Mouse (Mus musculus) heart, postnatal 36 days (tissue): ENCODE data around the gene Lrrc20. TPM values are rescaled to one million over a fixed set of nuclear protein-coding genes. Genes with fewer than 3 reads are reported as not detected.
A peak's percentile ranks its signal among the peaks of the same experiment; 100 is the strongest.
"Not testable (repeated sequence)": the region's sequence is repeated elsewhere in the genome, so short reads cannot be mapped to it uniquely, and the experiment has no call there.

Experiments
- DNase-seq, 2 experiments: peaks; one replicate each; pipeline ENCODE4 v3.0.0; 2021 to 2022
- intact Hi-C: fragments of 180-260 bp; cut with DNase I; formaldehyde crosslinking; loops from one replicate; pipeline ENCODE4 v1.15.1; 2025
- total RNA-seq, 2 experiments: library from RNA; stranded (reverse); gene quantifications; 2 replicates each; pipeline ENCODE4 v1.2.3; 2021

The Lrrc20 gene
- total RNA-seq, 2 experiments from 2014 or later = 29.5 to 31.6 TPM

DNA sequence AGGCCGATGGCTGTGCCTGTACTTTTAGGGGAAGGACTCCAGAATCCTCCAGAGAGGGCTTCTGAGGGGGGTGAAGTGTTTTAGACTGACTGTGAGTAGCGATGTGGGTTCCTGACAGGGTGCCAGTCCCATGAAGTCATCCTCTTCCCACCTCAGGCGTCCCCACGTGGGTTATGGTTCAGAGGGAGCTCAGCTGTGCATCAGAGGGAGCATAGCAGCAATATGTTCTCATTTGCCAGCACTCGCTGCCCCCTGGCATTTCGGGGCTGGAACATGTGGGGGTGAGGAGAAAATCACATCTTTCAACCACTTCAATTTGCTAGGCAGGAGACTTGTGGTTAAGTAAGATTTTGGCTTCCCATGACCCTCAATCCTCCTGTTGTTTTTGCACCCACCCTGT, 79.6 kb downstream of the Lrrc20 start:
- intact Hi-C loops = no loop called here
- no peak for DNase-seq

DNA sequence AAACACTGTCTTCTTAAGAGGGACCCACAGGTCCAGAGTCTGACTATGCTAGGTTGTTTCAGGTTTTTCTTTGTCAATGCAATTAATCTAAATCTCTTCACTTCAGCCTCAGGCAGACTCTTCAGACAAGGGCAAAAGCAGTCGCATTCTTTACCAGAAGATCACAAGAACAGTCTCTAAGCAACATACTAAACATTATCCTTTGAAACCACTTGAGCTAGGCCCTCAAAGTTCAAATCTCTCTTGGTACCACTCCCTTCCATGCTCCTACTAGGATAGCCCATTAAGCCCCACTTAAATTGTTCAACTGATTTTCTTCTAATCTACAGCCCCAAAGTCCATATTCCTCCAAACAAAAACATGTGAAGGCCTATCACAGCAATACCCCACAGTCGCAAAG, 83.0 kb downstream of the Lrrc20 start:
- no peak for DNase-seq
- intact Hi-C loops = no loop called here

DNA sequence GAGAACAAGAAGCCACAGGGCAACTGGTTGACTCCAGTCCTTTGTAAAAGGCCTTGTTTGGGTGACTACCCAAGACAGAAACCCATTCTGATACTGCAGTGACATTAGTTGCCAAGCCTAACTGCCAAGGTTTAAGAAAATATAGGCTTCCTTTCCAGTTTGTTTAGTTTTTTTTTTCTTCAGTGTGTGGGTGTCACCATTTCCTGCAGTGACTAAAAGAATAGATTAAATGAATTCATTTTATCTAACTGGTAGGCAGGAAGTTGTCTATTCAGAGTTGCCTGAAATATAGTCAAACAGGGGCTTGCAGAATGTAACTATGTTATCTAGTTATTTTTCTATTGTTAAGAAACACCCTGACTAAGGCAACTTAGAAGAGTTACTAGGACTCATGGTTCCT, 83.9 kb downstream of the Lrrc20 start:
- no peak for DNase-seq
- intact Hi-C loops = no loop called here

DNA sequence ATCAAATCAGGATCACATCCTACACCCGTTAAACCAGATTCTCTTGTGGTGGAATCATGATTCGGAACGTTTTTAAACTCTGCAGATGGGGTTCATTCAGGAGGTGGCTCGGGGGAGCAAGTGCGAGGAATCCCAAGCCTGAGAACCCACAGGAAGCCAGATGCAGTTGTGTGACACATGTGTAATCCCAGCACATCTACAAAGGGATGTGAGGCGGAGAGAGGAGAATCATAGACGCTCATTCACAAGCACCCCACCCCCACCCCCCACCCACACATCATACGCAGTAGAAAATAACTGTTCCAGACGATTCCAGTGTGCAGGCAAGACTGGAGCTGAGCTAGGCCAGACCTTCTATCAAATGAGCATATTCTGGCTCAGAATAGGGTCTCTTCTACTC, 87.9 kb downstream of the Lrrc20 start:
- no peak for DNase-seq
- intact Hi-C loops = no loop called here

DNA sequence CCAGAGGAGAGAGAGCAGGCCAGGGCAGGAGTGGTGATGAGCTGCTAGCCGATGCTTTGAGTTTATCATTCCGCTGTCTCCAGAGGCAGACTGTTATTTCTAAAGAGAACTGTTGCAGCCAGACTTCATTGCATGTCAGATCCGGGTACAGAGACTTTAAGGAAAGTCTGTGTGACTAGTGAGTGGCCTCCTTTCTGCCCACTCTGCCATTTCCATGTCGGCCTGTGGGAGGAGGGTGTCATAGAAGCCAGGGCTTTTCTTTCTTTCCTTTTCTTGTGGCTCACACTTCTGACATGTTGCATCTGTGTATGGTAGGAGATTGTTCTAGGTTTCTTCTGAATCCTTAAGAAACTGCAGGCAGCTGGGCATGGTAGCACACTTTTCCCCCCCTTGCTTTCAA, 88.8 kb downstream of the Lrrc20 start:
- intact Hi-C loops = no loop called here
- DNase-seq = no peak

DNA sequence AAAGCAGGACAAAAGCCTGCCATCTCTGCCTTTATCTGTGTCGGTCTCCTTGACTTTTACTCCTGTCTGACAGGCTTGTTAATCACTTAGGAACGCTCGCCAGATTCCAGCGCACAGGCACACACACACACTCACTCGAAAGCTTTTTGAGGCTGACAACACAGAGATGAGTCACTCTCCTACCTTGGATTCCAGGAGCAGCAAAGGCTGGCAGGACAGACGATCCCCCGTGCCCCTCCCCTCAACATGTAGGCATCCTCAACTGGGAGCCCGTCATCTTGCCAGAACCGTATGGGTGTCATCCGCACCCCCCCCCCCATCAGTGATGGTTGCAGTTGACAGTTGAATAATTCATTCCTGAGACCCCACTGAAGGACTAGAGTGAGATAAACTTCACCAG, 94.6 kb downstream of the Lrrc20 start:
- no peak for DNase-seq
- intact Hi-C loops = no loop called here

DNA sequence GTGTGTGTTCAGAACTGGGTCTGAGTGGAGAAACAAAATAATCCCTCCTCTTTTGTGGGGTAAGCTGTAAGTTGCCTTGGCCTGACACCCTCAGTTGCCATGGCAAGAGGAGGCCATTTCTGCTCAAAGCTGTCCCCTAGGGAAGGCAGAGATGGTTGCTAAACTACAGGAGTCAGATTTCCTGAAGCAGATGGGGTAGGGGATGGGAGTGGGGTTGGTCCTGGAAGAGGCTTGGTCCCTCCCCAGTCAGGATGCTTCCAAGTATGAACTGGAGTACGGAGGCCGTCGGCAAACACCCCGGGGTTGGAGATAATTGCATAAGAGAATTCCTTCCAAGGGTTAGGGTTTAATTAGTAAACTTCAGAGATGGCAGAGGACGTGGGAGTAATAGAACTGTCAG, 96.5 kb downstream of the Lrrc20 start:
- intact Hi-C loops = no loop called here
- DNase-seq = no peak

DNA sequence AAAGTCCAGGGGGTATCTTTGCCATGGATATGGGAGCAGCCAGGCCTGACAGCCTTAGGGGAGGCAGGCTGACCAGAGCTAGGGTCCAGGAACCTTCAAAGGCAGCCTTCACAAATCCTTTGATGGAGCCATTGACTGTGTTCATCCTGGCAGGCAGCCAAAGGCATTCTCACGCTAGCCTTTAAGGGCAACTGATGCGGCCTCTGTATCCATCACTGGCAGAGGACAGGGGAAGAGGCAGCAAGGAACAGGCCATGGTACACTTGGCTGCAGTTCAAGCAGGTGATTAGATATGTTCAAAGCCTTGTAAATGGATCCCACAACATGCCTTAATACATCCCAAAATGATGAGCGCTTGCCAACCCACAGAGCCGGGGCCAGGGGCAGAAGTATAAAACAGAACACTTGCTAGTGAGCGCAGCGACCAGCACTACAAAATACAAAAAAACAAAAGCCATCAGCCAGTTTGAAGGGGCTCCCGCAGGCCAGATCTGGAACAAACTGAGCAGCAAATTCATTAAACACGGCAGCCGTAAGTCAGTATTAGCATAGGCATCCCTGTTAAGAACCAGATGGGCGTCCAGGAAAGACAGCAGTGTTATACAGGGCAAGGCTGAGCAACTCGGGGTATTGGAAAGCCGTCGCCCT, 100.6 kb downstream of the Lrrc20 start:
- no peak for DNase-seq

DNA sequence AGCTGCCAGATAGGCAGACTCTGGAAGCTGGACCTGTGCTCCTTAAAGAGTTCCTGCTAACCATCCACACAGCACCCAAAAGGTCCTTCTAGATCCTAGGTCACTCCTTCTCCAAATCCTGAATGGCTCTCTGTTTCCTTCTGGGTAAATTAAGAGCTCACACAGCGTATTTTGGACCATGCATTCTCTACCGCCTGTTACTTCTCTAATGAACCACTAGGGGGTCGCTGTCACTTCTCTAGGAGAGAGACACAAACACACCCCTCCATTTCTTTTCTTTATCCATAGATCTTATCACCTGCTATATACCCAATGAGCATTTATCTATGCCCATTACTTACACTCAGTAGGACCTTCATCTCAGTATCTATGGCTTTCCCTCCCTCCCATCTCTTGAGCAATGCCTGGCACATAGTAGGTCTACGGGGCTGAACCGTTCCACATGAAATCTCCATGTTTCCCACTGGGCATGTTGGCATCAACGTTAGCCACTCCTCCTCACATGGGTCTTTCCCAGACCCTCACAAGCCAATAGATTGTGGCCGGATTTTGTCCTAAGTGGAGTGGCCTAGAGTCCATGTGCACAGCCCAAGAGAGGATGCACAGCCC, 111.7 kb downstream of the Lrrc20 start:
- intact Hi-C loops = no loop called here

More for the DNA sequence above, 100.6 kb downstream of the Lrrc20 start:
- intact Hi-C loops = no loop called here

DNA sequence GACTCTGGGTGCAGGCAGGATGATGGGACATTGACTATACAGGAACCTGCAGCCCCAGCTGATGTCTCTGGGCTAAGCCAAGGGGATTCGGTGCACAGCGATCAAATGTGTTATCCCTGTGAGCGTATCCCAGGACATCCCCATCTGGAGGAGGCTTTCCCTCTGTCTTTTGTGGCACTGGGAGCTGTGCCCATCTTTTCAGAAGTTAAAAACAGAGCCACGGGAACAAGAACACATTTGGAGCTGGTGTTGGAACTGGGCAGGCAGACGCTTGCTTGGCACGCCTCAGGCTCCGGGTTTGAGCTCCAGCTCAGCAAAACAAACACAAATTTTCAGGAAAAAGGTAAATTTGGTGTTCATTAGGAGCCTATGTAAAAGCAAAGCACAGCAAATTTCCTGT, 122.4 kb downstream of the Lrrc20 start:
- intact Hi-C loops = no loop called here
- DNase-seq = no peak

More for the DNA sequence above, 111.7 kb downstream of the Lrrc20 start:
- no peak for DNase-seq

DNA sequence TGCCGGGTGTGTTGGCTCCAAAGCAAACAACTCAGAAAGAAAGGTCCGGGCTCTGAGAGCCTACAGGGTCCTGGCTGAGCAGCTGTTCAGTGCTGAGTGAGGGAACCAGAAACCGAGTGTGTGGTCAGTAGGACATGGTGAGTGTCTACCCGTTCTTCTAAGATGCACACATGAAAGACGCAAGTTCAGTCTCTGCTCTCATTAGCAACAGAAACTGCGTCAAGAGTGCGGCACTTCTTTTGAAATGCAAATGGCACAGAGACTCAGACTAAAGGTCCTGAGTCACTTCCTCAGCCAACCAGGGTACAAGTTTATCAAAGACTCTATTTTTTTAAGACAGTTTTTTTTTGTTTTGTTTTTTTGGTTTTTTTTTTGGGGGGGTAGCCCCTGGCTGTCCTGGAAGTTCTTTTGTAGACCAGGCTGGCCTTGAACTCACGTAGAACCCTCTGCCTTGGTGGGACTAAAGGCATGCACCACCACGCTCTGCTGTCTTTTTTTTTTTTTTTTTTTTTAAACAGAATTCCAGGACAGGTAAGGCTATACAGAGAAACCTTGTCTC, 124.0 kb downstream of the Lrrc20 start:
- DNase-seq = no peak
- intact Hi-C loops = loop anchor here (5.0 kb wide), 1 partner anchor 257 kb away; no protein-coding TSS in a partner anchor

DNA sequence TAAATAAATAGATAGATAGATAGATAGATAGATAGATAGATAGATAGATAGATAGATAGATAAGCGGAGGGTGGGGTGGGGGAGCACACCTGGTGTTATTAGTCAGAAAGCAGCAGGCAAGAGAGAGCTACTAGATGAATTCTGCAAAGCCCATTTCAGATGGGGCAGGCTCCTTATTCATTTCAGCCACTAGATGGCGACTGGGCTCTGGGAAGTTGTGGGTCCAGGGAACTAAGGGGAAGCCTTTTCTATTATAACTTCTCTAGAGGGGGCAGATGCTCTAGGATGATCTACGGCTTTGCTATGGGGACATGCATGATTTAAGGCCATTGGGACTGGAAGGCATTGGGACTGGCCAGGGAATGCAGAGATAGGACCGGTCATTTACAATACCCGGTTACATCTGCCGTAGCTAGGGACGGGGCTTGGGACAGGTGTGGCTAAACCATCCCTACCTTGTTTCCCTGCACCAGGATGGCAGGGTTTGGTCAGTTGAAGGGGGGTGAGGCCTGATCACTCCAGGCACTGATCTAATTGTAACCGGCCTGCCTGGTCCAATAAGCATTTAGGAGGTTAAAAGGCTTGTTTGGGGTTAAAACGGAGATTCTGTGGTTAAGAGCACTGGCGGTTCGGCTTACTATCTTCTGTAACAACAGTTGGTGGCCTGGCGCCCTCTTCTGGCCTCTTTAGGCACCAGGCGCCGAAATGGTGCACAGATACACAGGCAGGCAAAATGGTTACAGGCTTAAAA, 126.9 kb downstream of the Lrrc20 start:
- peak; percentile 34 to 53 for DNase-seq
- intact Hi-C loops = loop anchor here (1.0 to 5.0 kb wide), 3 partner anchors 56 to 260 kb away; no protein-coding TSS in a partner anchor

DNA sequence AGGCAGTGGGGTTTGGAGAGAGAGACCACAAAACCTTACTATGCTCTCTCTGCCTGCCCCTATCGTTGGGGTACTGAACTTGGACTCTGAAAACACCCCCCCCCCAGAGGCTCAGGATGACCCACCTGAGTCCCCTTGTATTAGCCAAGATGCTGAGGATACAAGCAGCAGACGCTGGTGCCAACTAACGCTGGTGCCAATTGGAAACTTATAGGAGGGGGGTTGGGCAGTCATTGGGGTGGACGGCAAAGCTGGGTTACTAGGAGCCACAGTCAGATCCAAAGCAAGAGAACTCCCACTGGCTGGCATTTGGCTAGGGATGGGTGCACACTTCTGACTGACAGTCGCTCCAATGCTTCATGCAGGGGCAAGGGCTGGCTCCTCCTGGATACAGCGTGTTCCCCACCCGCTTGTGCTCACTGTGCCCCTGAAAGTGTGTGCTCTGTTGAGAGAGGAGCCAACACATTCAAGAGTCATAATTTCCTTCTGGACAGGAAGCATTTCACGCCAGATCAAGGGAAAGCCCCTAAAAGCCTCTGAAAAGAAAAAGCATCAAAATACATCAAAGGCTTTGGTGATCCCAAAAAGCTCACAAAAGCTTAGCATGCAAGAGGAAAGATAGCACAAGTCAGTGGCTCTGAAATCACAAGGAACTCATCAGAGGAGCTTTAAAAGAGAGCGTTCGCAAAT, 128.9 kb downstream of the Lrrc20 start:
- no peak for DNase-seq
- intact Hi-C loops = loop anchor here (5.0 kb wide), 1 partner anchor 262 kb away; no protein-coding TSS in a partner anchor

DNA sequence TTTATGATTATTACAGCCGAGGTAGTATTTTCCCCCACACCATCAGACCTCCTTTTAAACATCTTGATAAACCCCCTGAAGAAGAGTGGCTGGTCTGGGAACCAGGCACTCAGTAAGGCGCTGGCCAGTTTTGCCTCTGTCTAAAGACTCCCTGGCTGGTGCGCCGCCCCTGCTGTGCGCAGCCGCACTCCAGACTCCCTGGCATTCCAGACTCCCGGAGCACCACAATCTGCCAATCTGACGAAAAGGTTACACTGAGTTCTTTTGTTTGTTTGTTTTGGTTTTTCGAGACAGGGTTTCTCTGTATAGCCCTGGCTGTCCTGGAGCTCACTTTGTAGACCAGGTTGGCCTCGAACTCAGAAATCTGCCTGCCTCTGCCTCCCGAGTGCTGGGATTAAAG, 129.8 kb downstream of the Lrrc20 start:
- intact Hi-C loops, DNase-seq: not testable (repeated sequence)

DNA sequence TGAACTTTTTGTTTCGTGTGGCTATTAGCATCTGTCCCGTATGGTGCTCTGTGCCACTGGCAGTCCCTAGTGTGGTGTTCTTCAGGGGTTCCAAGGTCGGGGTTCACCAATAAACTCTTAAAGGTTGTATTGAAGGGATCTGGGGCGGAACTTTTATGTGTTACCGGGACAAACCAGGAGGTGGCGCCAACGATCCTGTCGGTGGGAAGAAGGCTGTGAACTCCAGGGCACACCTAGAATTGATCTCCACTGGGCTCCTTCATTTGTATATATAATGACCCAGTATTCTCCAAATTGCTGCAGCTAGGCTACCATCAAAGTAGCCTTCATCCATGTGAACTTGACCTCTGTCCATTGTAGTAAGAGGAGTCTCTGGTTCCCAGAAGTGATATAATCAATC, 130.2 kb downstream of the Lrrc20 start:
- intact Hi-C loops = loop anchor here (1.0 kb wide), 1 partner anchor 52 kb away; no protein-coding TSS in a partner anchor
- DNase-seq = peak; percentile 60 to 80

DNA sequence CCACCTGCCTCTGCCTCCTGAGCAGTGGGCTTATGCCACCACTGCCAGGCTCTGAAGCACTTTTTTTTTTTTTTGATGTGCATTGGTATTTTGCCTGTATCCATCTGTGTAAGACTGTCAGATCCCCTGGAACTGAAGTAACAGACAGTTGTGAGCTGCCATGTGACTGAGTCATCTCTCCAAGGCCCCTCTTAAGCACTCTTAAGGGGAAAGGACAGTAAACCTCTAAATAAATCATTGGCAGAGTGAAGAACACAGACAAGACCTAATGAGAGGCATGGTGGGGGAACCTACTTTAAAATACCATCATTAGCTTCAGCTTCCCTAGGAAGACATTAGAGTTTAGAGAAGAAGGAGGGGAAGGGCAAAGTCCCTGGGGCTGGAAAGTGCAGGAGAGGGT, 132.6 kb downstream of the Lrrc20 start:
- intact Hi-C loops = no loop called here
- DNase-seq = no peak

DNA sequence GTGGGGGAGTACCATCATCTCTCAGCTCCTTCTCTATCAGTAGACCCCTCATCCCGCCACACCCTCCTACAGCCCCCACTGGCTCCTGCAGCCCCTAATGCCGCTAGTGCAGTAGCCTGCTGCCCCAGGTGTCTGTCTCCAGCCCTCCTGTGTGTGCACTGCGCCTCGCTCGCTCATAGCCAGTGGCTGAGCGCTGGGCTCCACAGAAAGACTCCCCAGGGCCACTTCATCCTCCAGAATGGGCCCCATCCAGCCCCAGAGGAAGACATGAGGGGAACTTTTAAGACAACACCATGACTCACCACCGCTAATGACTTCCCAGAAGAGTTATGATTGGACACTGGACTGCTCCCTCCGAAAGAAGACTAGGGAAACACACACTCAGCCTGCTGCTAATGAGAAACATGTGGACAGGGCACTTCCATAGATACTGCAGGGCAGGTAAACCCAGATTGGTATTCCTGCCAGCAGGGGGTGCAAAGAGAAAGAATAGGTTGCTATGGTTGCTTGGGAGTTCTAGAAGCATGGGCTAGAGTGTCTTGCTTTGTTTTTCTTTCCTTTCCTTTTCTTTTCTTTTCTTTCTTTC, 135.1 kb downstream of the Lrrc20 start:
- intact Hi-C loops = no loop called here
- peak; percentile 15 to 33 for DNase-seq

DNA sequence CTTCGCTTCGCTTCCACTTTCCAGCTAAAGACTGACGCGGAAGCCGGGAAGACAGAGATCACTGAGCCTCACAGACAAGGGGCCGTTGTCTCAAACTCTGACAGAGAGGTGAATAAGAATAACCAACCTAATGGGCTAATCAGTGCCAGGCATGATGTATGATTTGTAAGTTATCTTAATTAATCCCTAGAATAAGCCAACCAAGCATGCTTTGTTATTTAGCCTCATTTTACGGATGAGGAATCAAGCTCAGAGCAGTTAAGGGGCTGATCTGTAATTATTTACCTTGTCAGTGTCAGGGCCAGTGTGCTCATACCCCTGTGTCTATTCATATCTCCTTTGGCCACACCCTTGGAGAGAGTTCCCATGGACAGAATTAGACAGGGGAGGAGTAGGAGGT, 138.7 kb downstream of the Lrrc20 start:
- intact Hi-C loops = no loop called here
- DNase-seq = no peak

DNA sequence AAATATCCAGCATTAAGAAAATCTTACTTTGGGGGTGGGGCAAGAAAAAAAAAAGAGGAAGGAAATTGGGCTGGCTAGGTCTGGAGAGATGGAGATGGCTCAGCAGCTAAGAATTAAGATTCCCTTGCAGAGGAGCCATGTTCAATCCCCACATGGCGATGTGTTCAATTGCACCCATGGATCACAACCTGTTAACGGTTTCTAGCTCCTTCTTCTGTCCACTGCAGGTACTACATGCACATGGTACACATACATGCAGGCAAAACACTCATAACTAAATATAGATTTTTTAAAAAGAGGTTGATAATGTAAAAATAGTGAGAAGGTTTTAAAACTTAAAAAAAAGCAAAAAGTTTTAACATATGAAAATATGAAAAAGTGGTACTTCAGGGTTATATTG, 142.9 kb downstream of the Lrrc20 start:
- intact Hi-C loops = no loop called here
- DNase-seq = no peak

DNA sequence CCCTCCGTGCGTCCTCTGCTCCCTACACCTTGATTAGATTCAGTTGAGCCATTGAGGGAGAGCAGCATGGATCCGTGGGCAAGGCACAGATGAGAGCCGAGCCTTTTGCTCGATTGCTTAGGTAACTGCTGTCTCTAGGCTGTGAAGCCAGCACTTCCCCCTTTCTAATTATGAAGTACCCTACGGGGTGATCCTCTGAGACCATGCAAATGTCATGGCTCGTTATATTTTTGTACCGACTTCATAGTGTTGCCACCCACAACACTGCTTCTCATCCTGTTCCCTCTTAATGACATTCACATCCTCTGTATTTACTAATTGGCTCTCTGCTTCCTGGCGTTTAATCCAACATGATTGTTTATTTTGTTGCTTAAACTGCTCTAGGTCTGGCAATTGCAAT, 146.1 kb downstream of the Lrrc20 start:
- intact Hi-C loops = no loop called here
- DNase-seq = no peak
